Mouse (Mus musculus) cortical plate, adult 2 months (tissue): ENCODE results near the gene Gpr137. TPM values are rescaled to one million over a fixed set of nuclear protein-coding genes. Genes with fewer than 3 reads are reported as not detected.

ENCODE experiments used
- H3K27ac ChIP-seq: fragments of 200-500 bp; 2 replicates; pipeline ENCODE4 v1.5.1; 2012; ENCODE audit warnings: low read length, control low read depth, inconsistent platforms; ENCODE audit not compliant: insufficient read depth
- H3K4me1 ChIP-seq: fragments of 200-500 bp; 2 replicates; pipeline ENCODE4 v1.6.1; 2011; ENCODE audit warnings: low read length; ENCODE audit not compliant: control insufficient read depth, insufficient read depth
- H3K4me3 ChIP-seq: fragments of 200-500 bp; 2 replicates; pipeline ENCODE4 v1.5.1; 2011; ENCODE audit warnings: mild to moderate bottlenecking, low read length, control low read depth; ENCODE audit not compliant: insufficient read depth
- CTCF ChIP-seq: fragments of 200-500 bp; IDR thresholded peaks from 2 replicates; pipeline ENCODE4 v1.5.1; 2011; ENCODE audit warnings: mild to moderate bottlenecking, control low read depth, low read length; ENCODE audit not compliant: insufficient read depth; ENCODE audit errors: extremely low read depth
- POLR2A ChIP-seq: fragments of 200-500 bp; IDR thresholded peaks from 2 replicates; pipeline ENCODE4 v1.6.1; 2011; ENCODE audit warnings: mild to moderate bottlenecking, low read length, control low read depth; ENCODE audit not compliant: insufficient read depth; ENCODE audit errors: extremely low read depth
- polyA plus RNA-seq: library from polyadenylated mRNA; depleted of rRNA; stranded (reverse); fragments of >200 nt; gene quantifications from 2 replicates; pipeline ENCODE4 v1.2.3, GENCODE M21; 2012

Gpr137 gene
- polyA plus RNA-seq, 1 experiment, result 117 TPM

DNA sequence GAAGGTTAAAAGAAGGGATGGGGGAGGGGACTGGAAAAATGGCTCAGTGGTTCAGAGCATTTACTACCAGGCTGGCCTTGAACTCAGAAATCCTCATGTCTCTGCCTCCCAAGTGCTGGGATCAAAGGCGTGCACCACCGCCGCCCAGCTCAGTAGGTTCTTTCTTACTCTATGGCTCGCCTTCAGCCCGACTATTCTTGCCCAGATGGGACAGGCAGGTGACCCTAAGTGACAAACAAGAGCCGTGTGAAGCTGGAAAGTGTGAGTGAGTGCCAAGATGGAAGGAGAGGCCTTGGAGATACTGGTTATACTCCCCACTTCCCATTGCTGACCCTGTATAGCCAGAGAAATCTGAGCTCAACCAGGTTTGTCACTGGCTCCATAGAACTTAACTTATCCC is 1.4 kb upstream of the Gpr137 start:
- no peak overlapping the region for H3K4me3 ChIP-seq
- TF ChIP-seq POLR2A (no peak), CTCF (no peak)

DNA sequence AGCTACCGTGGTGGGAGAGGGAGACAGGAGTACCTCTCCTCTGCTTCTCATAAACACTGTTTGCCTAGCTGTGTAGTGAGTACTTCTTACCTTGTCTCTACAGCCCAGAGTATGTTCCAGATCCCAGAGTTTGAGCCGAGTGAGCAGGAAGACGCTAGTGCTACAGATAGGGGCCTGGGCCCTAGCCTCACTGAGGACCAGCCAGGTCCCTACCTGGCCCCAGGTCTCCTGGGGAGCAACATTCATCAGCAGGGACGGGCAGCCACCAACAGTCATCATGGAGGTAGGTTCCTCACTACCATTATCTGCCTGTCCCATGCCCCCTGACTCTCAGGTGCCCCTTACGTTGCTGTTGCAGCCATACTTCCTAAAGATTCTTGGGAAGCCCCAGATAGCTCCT is 484 bp upstream of the Gpr137 start:
- Histone ChIP-seq H3K4me3 (peak overlapping the region; percentile 96), H3K27ac (peak overlapping the region; percentile 33), H3K4me1 (no peaks in the 10 kb centered on the region)
- TF ChIP-seq POLR2A (no peak), CTCF (no peak)

More for the DNA sequence above, 1.4 kb upstream of the Gpr137 start:
- Histone ChIP-seq H3K4me1 (no peaks in the 10 kb centered on the region), H3K27ac (no peak overlapping the region)

DNA sequence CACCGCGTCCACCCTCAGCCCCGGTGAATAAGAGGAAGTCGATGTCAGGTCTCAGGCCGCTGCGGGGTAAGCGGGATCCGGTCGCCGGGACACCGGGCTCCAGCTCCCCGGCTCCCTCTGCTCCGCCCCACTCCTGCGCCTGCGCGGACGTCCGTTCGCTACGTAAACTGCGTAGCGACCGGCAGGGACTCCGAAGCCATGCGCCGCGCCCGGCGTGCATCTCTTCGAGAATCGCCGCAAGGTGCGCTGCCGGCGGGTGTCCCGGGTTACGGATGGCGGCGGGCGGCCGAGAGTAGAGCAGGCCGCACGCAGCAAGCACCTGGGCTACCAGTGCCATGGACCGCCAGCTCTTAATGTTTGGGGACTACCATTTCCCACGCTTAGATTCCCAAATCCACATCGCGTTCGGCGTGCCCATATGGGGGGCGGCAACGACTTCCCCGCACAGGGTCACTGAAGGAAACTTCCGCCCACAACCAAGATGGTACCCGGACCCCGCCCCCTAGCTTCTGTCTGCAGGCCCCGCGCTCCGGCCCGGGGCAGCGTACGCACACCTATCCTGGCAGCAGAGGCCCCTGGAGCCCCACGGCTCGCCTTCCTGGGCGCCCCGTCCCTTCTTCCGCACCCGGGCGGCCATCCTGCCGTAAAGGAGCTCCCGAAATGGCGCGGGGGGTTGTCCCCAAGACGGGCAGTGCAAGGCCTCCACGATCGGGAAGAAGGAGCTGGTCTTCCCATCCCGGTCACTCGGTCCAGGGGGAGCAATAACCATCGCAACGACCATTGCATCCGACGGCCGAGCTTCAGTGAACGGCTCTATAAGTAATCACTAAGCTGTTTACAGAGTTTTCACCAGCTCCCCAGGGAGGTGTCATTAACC is 670 bp downstream of the Gpr137 start, which contains the start of gene Bad:
Gene Bad (plus strand): TSS at position 490 of the 877 bp plus-strand sequence.
- H3K27ac ChIP-seq, result peak within 1 kb of the TSS; percentile 90
- peak within 1 kb of the TSS; percentile 96 for H3K4me3 ChIP-seq
- TF ChIP-seq POLR2A (peak; percentile 43; the same call in 1 of the 2 replicates), CTCF (no peak)
- H3K4me1 ChIP-seq, result no peaks in the 10 kb centered on the region

DNA sequence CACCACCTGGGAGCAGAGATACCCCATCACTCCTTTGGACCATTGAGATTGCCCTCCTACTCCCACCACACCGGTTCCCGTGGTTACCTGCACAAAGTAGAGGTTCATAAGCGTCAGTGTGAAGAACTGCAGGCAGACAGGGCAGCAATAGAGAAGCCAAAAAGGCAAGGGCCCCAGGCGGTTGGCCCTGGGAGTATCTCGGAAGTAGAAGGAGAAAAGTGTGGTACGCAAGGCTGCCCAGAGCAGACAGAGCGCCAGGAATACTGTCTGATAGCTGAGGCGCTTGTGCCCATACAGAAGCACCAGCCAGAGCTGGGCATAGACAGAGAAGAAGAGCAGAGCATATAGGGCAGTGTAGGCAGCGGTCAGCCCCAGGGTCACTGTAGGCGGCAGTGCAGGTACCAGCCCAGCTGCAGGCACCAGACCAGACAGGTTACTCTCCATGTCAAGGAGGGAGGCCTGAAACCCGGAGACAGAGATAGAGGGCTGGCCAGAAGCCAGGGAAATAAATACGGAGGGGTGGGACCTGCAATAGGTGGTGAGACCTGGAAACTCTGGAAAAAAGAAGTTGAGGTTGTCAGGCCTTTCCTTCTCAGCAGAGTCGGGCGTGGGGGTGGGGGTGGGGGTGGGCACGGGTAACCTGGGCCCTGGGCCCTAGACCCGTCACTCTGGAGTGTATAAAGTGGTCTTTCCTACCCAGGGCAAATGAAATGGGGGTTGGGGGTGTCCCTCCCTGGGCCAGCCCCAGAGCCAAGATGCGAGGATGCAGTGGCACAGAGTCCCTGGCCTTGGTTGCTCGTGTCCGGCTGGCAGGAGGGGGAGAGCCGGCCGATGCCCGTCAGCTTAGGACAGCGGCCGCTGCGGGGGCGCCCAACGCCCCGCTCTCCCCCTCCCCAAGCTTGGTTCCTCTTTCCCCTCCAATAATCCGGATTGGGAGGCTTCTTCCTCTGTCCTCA is 1.6 kb downstream of the Gpr137 start:
- Histone ChIP-seq H3K27ac (peak overlapping the region; percentile 47), H3K4me3 (peak overlapping the region; percentile 96), H3K4me1 (no peaks in the 10 kb centered on the region)
- TF ChIP-seq CTCF (no peak), POLR2A (0 out of 2 replicates have a peak, but pooled peaks have one; percentile 5)

DNA sequence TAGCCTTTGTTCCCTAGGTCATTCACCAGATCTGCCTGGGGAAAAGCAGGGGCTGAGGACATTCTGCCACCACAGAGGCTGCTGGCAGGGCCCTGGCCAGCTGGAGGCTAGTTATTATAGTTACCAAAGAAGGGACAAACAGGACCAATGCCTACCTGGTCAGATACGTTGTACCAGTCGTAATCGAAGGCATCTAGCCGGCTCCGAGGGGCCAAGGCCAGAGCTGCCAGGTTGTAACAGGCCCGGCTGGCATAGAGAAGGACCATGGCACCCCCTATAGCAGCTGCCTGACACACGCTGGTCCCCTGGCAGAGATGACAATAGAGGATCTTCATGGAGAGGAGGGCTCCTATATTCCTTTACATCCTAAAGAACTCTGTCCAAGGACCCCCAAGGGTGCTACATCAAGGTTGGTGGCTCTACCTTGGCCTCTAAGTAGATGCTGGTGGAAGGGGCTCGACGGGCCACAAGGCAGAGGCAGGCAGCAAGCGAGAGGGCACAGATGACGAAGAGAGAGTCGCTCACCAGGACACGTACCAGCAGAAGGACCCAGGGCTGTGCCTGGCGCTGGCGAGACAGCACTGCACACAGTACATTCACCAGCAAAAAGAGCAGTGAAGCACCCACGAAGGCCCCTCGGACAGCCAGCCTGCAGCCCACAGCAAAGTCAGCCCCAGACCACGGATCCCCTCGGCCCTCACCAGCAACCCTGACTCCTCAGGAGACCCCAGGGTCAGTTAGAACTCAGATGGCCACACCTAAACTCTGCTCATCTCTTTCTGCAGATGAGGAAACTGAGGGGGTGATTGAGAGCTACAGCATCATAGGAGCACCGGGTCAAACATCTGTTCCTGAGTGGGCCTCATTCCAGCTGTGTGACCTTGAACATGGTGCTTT is 2.9 kb downstream of the Gpr137 start:
- Histone ChIP-seq H3K27ac (no peak overlapping the region), H3K4me3 (peak overlapping the region; percentile 96), H3K4me1 (no peaks in the 10 kb centered on the region)
- TF ChIP-seq CTCF (no peak), POLR2A (no peak)

DNA sequence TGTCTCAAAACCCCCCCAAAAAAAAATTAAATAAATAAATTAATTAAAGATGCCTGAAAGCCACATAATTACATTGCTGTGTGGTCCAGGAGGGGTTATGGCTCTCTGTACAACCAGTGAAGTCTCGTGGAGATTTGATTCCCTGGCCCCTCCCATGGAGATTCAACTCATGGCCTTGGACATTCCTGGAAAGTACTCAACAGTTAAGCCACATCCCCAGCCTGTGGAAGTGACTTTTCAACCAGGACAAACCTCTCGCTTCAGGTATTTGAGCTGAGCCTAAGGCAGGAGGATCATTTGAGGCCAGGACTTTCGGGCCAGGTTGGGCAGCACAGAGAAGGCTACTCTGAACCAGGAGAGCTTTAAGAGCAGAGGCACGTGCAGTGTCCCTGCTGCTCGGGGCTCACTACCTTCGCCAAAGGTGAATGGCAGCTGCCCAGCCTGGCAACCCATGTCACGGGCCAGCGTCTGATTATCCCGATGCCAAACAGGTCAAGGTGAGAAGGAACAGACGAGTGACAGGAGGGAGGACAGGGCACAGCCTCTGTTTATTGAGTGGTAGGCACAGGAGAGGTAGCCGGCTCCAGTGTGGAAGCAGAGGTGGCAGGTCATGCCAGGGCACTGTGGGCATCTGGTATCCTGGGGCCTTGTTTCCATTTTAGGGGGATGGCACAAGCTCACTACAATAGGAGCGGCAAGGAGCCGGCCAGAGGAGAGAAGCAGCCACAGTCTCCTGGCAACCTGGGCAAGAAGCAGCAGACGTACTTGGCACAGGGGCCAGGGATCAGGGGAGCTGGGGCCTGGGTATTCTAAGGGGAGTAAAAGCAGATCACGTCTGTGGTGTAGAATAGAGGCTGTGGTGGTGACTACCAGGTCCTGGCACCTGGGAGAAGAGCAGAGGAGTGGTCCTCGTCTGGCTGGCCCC is 4.5 kb downstream of the Gpr137 start:
- H3K27ac ChIP-seq, result no peak overlapping the region
- TF ChIP-seq POLR2A (no peak), CTCF (no peak)
- H3K4me1 ChIP-seq, result no peaks in the 10 kb centered on the region
- H3K4me3 ChIP-seq, result no peak overlapping the region

DNA sequence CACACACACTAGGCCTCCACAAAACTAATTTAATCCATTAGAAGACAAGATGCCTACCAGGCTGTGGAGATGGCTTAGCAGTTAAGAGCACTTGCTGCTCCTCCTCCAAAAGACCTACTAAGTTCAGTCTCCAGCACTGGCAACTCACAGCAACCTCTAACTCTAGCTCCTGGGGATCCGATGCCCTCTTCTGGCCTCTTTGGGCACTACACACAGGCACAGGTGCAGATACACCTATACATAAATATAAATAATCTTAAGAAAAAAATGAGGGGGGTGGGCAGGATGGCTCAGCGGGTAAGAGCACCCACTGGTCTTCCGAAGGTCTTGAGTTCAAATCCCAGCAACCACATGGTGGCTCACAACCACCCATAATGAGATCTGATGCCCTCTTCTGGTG is 6.0 kb downstream of the Gpr137 start:
- TF ChIP-seq POLR2A (no peak), CTCF (peak; percentile 4; the same call in 1 of the 2 replicates)
- Histone ChIP-seq H3K27ac (no peak overlapping the region), H3K4me1 (no peaks in the 10 kb centered on the region), H3K4me3 (no peak overlapping the region)

DNA sequence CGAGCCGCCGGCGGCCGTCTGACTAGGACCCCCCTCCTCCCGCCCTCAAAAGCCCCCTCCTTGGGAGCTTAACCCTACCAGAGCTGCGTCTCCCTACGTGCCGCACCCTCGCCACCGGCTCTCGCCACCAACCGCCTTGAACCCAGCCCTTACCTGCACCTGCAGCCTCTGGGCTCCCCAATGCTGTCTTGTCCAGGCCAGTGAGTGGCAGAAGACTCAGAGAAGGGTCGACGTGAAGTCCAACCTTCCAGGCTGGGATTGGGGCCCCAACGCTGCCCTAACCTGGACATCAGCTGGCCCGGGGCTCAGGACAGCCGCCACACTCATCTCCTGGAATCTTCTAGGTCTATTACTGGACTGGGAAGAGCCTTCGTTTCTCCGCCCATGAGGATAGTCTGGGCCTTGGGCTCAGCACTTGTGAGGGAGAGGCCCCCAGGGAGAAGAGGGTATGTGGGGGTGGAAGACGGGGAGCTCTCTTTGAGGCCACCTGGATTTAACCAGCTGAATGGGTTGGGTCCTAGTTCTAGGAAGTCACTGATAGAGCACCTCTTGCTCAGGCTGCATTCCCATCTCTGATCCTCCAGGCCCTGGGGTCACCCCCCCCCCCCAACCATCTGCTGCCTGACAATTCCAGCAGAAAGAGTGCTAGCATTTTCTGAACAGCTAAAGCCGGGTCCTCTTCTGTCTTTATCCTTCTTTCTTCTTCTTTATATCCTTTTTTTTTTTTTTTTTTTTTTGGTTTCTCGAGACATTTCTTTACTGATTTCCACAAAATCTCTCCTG is 7.9 kb downstream of the Gpr137 start, which contains the start of gene Kcnk4:
Gene Kcnk4 (minus strand): TSS at position 321 of the 783 bp plus-strand sequence.
- peak within 1 kb of the TSS; percentile 38 for H3K4me3 ChIP-seq
- H3K4me1 ChIP-seq, result no peaks in the 10 kb centered on the region
- peak within 1 kb of the TSS; percentile 33 for H3K27ac ChIP-seq
- no peak for TF ChIP-seq POLR2A
- TF ChIP-seq CTCF, result no peak
